Mouse (Mus musculus) retina, adult 2 months (tissue): ENCODE measurements around the gene Ncoa3.

ENCODE experiments used
- DNase-seq: peaks from one replicate; pipeline ENCODE4 v3.0.0-alpha.2; 2012; ENCODE audit warnings: low read depth, low spot score

The Ncoa3 gene

GRCm38 (mm10) chr2:166100309-166101262 lies 108.2 kb downstream of the Ncoa3 start:
- DNase-seq = no peak

- DNase-seq = no peak
Observed at GRCm38 (mm10) chr2:166102893-166103292, 110.5 kb downstream of the Ncoa3 start.

- DNase-seq = no peak
Observed at GRCm38 (mm10) chr2:166105911-166106310, 113.5 kb downstream of the Ncoa3 start.

- DNase-seq = no peak
Observed at GRCm38 (mm10) chr2:166106631-166107030, 114.2 kb downstream of the Ncoa3 start.

- no peak for DNase-seq
Observed at GRCm38 (mm10) chr2:166107911-166108310, 115.5 kb downstream of the Ncoa3 start.

DNA sequence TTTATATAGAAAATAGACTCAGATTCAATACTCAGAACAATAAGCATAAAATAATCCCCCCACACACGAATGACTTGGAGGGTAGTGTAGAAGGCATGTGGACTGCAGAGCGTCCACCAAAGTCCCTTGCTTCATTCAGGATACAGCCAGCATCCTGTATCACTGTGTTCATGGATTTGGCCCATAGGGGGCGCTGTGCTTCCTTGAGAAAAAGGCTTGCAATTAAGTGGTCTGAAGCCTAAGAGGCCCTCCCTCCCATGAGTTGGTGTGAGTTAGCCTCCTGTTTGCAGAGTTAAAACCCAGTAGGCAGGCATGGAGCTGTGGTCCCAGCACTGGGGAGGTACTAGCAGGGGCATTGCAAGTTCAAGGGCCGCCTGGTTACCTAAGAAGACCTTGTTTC lies 115.9 kb downstream of the Ncoa3 start:
- DNase-seq = peak; percentile 41

DNA sequence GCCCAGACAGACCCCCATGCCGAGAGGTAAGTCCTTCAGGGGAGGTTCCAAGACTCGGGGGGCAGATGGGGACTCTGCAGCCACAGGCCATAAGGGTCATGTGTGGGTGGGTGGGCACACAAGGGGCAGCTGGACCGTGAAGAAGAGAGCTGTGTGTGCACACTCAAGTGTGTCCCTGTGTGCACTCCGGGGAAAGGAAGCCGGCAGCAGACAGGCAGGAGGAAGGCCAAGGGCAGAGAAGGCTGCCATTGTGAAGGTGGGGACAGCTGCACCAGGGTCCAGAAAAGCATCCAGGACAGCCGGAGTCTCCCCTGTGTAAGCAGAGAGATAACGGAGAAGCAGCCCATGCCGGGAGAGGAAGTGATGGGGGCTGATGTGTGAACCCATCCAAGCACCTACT lies 118.3 kb downstream of the Ncoa3 start:
- DNase-seq = no peak

DNA sequence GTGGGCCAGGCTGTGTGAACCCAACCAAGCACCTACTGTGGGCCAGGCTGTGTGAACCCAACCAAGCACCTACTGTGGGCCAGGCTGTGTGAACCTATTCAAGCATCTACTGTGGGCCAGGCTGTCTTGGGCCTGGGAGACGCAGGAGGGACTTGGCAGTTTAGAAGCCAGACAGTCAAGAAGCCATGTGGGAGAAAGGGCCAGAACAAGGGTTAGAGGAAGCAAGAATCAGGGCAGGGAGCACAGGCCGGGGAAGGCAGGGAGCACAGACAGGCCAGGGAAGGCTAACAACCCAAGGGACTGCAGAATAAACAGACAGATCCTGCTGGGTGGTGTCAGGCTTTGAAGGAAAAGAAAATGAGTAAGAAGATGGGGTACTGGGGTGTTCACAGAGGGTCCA lies 118.8 kb downstream of the Ncoa3 start:
- DNase-seq = no peak

- no peak for DNase-seq
Observed at GRCm38 (mm10) chr2:166111831-166112250, 119.4 kb downstream of the Ncoa3 start.

DNA sequence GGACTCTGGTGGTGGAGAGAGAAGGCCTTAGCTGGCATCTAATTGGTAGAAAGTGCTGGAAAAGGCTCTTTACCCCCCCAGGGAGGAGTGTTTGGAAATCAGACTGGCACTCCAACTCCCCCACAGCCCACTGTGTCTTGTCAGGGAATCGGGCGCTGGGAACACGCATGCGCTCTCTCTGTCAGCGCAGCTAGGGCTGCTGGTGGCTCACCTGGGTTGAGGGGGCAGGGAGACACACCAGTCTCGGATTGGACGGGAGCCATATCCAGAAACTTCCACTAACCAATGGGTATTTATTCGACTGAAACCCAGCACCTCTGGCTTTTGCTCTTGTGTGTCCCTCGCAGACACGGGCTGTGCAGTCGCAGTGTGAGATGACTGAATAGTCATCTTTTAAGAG lies 120.5 kb downstream of the Ncoa3 start:
- no peak for DNase-seq

GRCm38 (mm10) chr2:166115571-166116277 lies 123.3 kb downstream of the Ncoa3 start:
- DNase-seq = no peak

- DNase-seq = no peak
Observed at GRCm38 (mm10) chr2:166116278-166116608, 123.8 kb downstream of the Ncoa3 start.

DNA sequence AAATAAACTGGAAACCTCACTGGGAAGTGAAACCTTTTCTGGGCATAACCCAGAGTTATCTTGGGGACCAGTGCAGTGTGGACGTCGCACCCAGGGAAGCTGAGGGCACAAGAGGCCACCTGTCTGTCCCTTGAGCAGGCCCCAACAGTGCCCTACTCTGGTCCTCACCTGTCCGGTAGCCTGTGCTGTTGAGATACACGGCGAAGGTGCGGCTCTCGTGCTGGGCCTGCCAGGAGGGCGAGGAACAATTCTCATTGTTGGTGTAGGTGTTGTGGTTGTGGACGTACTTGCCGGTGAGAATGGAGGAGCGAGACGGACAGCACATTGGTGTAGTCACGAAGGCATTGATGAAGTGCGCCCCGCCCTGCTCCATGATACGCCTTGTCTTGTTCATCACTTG lies 124.3 kb downstream of the Ncoa3 start:
- no peak for DNase-seq

DNA sequence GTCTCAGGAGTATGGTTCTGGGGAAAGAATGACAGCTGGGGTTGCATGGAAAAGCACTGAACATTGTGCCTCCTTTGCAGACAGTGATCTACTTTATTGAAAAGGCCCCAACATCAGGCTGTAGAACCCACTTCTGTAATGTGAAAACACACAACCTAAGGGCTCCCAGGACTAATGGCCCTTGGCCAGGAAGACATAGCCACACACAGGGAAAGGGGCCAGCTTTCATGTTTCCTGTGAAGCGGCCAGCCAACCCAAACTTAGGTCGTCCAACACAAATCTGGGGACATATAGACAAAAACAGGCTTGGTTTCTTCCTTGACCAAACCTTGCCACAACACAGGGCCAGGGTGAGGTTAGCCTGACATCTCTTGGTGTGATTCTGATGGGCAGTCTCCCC lies 127.6 kb downstream of the Ncoa3 start:
- no peak for DNase-seq

- no peak for DNase-seq
Observed at GRCm38 (mm10) chr2:166121681-166122355, 129.4 kb downstream of the Ncoa3 start.

DNA sequence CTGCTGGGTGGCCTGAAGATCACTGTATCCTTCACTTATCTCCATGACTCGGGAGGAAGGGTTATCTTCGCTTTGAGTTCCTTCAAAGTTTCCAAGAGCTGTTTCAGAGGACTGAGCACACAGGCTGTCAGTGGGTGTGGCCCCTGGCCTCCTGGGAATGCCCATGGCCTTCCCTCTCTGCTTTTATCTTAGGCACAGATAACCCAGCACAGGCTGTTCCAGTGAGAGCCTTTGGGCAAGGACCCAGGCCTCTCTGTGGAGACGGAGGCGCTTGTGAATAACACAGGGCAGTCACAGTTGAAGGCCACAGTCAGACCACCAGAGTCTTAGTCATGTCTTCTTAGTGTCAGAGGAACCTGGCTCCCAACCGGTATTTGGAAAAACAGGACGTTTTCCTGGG lies 130.3 kb downstream of the Ncoa3 start:
- DNase-seq = no peak
